Mouse (Mus musculus): Measurements from ENCODE around the gene Nfia. TPM values are rescaled to one million over a fixed set of nuclear protein-coding genes. Genes with fewer than 3 reads are reported as not detected.
A peak's percentile ranks its signal among the peaks of the same experiment; 100 is the strongest.

Nfia gene
- polyA plus RNA-seq, 1 experiment = 56.8 TPM

DNA sequence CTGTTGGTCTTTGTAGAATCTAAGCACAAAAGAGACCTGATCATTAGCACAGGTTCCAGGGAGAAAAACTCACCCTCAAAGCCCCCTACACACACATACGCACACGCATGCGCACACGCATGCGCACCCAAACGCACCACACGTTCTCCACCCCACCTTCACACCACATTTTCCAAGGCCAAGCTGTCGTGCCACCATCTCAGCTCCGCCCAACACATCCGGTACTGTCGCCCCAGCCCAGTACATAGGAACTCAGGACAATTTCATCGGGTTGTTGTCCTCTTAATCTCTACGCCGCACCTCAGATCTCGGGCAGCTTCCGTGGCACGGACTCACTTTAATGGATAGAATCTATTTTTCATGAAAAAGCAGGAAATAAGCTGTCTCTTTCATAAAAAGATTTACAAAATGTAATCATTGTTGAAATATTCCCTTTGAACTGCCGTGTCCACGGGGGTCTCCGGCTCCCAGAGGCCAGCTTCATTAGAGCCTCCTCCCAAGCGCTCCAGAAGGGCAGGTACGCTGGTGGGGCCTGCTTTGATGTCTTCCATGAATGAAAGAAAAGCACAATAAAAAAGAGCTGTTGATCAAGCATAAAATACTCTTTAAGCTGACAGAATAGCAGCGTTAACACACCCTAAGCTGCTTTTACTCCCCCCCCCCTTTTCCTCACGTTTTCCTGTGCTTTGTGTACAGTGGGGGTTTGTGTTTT, 330.2 kb downstream of the Nfia start:
- no peak for DNase-seq (ENCODE audit: low read depth)

DNA sequence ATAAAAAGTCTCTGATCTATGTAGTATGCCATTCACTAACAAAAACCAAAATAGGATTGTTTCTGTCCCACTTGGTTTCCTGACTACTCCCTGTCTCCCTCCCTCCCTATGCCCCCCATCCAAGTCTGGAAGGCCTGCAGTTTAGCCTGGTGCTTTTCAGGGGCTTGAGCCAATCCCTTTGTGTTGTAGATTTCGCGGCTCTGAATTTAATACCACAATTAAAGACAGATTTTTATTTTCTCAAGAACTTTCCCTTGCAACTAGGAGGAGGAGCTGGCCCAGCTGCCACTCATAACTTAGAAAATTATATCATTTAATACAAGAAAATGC, 330.8 kb downstream of the Nfia start:
- DNase-seq (ENCODE audit: low read depth) = no peak

DNA sequence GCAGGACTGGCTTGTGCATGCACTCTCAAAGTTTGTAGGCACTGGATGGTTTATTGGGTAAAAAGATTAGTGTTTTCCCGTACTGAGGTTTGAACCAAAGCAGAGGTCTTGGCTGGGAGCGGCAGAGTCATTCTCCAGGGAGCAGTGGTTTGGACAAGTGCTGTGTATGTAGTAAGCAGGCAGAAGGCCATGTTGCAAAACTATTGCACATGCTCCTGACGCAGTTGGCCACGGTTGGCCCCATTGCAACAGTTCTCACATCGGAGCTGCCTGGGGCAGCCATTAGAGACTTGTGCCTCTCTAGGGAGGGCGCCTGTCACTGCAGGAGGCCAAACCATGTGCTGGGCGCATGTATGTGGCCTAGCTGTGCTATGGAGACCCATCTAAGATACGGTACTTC, 331.6 kb downstream of the Nfia start:
- DNase-seq (ENCODE audit: low read depth) = peak; percentile 90

DNA sequence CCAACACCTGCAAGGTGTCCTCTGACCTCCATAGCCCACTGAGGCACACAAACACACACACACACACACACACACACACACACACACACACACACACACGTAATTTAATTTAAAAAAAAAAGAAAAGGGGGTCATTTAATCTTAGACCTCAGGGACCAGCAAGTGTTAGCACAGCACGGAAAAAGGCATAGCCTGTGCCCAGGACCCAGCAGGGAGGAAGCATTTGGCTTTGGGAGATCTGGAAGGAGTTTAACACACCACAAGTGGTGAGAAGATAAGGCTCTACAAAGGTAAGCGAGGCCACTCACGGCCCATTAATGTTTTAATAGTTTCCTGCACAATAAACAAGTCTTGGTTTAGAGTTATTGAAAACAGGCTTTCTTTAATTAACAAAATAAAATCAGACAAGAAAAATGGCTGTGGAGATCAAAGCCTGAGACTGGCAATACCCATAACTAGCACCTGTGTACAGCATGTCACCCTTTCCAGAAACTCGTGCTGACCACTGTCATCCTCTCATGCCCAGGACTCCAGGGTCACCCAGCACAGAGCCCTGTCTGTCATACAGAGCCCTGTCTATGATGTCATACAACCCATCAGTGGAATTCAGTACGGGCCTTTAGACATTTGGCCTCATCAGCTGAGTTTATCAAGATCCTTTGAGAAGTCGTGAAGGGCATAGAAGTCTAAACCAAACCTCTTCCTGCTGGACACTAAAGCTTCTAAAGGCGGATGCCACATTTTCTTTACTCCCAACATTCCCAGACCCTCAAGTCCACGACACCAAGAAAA, 332.6 kb downstream of the Nfia start:
- DNase-seq (ENCODE audit: low read depth) = no peak

DNA sequence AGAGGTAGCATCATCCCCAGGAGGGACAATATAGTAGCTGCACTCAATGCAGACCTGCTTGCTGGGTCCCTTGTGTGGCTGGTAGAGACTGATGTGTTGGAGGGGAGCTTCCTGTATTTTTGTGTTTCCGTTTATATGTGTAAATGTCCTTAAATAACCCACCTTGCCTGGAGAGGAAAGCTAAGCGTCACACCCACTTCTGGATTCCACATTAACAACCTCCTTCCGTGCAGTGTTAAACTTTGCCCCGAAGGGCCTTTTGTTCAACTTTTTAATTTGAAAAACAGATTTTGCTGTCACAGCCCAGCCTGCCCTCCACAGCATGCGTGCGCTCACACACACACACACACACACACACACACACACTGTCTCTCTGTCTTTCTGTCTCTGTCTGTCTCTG, 333.4 kb downstream of the Nfia start:
- DNase-seq (ENCODE audit: low read depth) = no peak

DNA sequence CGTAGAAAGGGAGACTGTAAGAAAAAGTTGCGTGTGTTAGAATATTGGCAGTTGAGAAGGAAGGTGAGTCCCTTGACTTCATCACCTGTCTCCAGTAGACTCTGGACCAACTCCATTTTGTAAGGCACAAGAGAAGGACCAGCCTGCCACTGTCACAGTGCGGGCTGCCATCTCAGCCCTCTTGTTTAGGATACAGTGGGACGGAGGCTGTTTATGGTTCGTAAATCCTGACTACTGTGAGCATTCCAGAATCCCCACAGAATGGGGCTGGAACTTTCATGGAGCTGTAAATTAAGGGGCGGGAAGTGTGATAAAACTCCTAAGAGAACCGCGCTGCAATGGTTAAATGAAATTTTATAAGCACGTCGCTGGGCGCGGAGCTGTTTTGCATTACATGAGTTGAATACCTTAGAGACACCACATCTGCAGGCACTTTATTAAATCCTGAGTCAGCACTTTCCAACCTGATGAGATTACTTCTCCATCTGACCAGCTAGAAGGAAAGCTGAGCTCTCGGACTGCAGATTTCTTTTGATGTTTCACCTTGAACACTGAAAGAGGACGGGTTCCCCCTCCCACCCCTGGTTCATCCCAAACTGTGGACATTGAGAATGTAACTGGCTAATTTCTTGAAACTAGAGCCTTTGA, 334.0 kb downstream of the Nfia start:
- no peak for DNase-seq (ENCODE audit: low read depth)

DNA sequence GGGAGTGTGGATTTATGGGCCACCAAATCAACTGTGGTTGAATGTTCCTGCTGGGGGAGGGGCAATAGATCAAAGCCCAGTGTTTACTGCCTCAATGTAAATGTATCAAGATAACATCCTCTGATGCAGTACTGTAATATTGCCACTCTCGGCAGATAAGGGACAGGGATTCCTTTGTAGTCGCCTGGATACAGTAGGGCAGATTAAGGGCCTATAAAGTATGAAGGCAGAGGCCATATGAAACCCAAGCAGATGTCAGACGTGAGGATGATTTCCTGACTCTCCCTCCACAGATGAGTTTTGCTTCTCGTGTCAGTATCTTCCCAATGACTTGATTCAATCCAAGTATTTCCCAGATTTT, 334.5 kb downstream of the Nfia start:
- DNase-seq (ENCODE audit: low read depth) = no peak

DNA sequence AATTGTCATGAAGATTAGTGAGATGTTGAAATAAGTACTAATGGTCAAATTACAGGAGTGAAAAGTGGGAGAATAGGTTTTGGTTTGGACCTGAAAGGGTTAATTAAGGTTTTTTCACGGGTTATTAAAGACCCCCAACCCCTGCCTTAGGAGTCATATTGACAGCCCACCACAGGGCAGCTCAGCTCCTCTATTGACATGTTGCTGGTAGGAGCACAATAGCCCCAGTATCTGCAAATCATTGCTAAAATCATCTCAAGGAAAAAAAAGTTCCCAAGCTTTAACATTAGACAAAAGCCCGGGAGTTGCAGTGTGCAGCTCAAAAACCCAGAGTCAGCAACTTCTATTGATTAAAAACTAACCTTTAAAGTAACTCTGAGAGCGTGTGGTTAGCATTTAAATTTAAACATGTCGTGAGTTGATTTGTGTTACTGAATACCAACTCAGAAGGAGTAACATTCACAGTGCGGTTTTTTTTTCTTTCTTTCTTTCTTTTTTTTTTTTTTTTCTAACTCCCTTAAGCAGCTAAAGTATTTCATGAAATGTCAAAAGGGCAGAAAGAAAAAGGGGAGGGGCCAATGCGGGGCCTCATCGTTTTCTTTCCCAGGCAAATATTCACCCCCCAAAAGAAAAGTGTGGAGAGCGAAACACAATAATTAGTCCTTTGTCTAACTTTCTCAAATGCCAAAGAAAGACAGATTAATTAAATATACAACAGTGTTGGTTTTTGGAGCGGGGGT, 335.6 kb downstream of the Nfia start:
- DNase-seq (ENCODE audit: low read depth) = no peak

DNA sequence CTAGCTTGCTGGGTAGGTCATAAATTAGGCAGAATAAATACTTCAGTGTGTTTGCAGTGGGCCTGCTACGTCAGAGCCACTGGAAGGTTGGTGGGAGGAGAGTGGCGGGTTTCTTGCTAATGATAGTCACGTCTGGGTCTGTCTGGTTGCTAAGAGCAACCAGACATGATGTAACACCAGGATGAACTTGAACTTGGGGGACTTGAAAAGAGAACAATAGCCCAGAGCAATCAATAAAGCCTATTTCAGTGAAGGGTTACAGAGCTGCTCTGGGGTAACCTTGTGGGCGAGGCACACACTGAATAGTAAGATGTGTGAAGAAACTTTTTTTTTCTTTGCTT, 336.1 kb downstream of the Nfia start:
- no peak for DNase-seq (ENCODE audit: low read depth)

DNA sequence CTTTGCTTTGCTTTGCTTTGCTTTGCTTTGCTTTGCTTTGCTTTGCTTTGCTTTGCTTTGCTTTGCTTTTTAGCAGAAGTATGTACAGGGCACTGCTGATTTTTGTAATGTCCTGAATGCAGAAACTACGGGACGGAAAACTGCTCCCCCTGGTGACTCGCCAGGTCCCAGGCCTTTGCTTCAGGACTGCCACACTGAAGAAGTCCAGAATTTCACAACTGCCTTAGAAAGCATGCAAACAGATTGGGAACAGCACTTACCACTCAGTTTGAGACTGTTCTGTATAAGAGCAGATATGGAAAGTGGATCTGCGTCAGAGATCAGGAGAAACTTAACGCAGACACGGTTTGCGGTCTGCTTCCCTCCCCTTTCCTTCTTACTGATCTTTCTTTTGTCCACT, 336.5 kb downstream of the Nfia start:
- no peak for DNase-seq (ENCODE audit: low read depth)

DNA sequence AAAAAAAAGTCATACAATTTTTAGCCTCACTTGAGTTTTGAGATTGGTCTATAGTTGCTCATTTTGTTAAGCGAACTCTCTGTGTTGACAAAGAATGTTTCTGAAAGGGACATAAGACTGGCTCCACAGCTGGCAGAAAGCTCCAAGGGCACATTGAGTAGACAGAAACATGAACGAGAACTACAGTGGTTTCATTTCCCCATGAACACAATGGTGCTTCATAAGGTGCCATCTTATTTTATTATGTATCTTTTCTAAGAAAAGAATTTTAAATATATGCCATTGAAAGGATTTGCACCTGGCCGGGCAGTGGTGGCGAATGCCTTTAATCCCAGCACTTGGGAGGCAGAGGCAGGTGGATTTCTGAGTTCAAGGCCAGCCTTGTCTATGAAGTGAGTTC, 337.4 kb downstream of the Nfia start:
- DNase-seq (ENCODE audit: low read depth) = no peak

DNA sequence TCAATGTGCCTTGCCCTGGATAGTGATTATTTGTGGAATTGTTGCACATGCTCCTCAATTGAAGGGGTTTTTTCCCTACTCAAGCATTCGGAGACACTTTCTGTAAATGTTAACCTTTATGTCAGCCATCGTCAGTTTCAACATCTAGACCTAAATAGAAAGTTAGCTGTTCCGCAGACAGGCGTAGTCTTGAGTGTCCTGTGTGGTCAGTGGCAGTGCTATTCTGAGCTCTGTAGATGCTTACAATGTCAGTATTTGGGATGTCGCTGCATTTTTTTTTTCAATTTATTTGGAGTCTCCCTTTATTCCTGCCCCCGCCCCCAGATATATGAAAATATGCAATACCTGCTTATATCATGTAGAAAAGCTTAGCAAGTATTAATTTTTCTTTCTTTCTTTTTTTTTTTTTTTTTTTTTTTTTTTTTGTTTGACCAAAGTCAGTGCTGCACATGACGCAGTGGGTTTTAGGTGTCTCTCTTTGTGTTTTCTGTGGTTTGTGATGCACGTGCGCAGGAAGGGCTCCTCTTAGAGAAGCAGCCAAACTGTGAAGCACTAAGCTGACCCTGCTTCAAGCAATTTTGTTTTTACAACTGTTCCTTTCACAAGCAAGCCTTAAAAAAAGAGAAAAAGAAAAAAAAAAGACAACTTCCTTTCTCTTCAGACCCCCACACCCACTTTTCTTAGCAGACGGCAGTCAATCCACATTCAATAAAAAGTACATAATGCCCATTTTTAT, 340.9 kb downstream of the Nfia start:
- no peak for DNase-seq (ENCODE audit: low read depth)

DNA sequence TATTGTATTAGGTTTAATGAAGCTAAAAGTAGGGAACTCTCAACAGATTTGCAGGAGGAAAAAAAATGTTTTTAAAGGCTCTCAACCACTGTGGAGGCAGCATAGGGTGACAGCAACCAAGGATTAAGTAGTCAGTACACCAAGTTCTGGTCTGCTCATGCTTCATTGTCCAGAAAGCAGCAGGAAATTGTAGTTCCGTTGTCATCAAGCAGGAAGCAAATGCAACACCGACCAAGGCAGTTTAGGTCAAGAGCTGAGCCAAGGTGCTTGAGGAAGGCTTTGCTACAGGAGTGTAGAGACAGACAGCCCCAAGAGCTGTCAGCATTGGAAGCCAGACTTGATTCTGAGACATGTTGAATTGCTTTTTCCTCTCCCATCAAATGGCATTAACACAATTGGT, 342.4 kb downstream of the Nfia start:
- DNase-seq (ENCODE audit: low read depth) = no peak

DNA sequence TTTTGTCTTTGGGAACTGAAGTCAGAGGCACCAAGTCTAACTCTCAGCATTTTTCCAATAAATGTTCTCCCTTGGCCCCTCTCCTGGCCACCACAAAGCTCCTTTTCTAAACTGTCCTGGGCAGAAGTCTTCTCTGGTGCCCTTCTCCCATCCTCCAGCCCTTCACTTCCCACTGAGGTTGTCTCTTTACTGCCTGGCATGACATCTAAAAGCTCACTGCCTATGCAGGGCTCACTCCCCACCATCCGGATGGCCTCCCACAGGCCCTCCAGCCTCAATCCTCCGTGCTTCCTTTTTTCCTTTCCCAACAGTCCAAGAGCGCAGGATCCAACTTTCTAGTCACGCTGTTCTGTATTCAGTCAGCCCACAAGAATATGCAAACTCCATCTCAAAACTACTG, 342.9 kb downstream of the Nfia start:
- no peak for DNase-seq (ENCODE audit: low read depth)

DNA sequence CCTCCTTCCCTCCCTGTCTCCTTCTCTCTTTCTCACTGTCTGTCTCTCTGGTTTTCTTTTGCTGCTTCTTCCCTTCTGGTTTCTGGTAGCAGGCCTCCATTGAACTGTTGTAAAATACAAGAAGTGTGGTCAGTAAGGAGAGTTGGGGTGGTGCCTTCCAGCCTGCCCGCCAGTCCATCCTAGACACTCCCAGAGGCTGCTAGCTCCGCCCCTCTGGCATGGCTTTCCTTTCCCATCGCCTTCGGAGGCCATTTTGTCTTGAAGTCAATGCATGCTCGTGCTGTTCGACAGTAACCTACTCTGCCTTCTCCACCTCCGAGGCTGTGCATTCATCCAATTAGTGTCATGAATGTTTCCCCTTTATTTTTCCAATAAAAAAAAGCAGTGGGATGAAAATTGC, 343.5 kb downstream of the Nfia start:
- no peak for DNase-seq (ENCODE audit: low read depth)

DNA sequence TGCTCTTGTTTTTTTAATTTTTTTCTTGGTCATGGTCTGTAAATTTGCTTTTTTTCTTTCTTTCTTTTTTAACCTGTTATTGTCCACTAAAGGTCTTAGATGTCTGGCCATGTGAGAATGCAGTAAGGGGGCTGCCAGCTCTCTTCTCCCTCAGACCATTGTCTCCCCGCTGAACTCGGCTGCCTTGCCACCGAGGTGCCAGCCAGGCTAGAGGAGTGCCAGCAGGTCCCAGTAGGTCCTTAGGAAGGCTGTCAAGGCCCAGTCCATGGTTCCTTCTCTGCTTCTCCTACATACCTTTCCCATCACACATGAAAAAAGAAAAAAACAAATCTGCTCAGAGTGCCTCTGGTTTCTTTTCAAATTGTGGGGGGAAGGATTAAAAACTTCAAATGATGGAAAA, 345.6 kb downstream of the Nfia start:
- DNase-seq (ENCODE audit: low read depth) = no peak

DNA sequence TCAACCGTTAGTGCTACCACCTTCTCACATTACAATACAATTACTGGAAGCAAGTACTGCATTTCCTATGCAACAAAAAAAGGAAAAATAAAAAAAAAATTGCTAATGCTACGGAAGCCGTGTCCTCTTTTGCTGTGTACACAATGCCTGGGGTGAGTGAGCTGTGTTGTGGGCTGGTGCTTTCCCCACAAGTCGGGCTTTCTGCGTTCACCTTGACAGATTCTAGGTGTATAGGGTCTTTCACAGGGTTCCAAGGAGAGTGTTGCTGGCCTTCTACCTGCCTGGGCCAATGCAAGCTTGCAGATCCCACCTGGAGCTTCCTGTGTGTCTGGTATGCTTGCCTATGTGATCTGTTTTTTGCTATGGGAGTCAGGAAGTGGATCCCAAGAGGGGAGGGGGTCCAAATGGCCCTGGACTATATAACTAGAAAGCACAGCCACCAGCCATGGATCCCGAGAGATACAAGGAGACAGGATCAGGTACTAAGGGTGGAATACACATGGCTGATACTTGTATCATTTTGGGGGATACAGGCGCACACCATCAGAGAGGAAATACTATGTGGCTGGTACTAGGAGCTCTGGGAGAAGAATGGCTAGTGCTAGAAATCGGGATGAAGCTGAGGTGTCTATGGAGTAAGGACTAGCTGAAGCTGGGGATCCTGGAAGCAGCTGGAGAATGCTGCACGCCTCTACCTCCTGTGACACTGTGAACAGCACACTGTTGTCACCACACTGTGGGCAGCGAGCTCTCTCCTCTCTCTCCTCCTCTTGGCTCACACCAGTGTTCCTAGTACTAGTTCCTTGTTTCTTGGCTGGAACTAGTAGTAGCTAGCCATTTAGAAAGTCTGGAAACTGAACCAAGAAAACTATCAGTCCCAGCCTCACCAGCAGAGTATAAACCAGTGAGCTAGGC, 346.5 kb downstream of the Nfia start:
- no peak for DNase-seq (ENCODE audit: low read depth)

DNA sequence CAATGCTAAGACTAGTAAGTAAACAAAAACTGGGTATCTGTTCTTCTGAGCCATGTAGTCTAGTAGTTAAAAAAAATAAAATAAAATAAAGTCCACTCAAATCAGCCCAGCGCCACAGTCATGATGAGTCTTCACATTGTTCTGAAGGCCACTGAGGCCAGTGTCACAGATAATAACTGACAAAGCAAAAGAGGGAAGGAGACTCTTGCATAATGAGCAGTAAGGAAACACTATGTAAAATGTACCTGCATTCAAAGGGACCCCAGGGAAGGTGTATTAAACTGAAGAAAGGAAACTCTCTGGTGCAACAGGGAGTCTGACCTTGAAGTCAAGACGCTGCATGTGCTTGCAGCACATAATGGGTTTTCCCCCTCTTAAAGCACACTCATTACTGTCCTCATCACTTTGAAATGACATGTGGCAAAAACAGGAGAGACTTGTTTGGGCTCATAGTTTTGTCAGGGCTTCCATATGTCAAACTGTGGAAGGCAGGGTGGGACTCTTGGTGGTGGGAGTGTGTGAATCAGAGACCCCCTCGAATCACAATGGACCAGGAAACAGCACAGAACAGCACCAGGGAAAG, 347.5 kb downstream of the Nfia start:
- no peak for DNase-seq (ENCODE audit: low read depth)

DNA sequence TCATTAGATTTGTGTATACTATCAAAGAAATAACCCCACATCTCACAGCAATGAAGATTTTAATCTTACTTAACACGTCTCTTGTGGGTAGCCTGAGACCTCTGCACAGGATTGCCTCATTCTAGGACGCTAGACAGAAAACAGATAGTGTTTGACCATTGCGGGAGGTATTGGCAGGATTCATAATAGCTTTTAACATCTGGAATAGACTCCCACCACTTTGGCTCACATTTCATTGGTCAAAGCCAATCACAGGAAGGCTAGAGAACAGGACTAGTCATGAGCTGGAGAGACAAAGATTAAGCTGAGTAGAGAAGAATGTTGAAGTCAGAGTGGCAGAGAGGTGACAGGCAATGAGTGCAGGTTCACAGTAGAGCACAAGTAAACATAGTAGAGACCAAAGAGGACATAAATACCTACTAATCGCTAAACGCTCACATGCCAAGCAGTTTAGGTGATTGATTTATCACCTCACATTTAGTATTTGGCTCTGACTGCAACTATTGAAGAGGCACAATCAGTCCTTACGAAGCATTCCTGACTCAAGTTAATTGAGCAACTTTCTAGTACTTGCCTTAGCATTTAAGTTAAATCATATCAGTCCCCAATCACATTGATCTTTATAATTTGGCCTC, 348.3 kb downstream of the Nfia start:
- DNase-seq (ENCODE audit: low read depth) = no peak

Measured in gonadal fat pad, adult 2 months (tissue).